Mouse (Mus musculus): ENCODE data around the gene Crybb1. TPM values are rescaled to one million over a fixed set of nuclear protein-coding genes. Genes with fewer than 3 reads are reported as not detected.

The Crybb1 gene
- polyA plus RNA-seq, 1 experiment = not detected

GRCm38 (mm10) chr5:112215291-112215751 lies 40.3 kb upstream of the Crybb1 start:
- Histone ChIP-seq H3K4me3 (replicated peaks) (no peak overlapping the region), H3K27me3 (ENCODE audit: control insufficient read depth) (no peaks in the 10 kb centered on the region), H3K4me1 (ENCODE audit: control insufficient read depth) (no peaks in the 10 kb centered on the region; the same call in 1 of the 2 replicates), H3K9me3 (ENCODE audit: control insufficient read depth, low read length) (peaks cover 11% of the 10 kb centered on the region), H3K36me3 (ENCODE audit: control insufficient read depth) (no peaks in the 10 kb centered on the region)
- TF ChIP-seq GATA1 (IDR thresholded peaks at IDR 0.05; ENCODE audit: low read length) = no peak
- TF ChIP-seq TAL1 (IDR thresholded peaks at IDR 0.05; ENCODE audit: low read length) = no peak

- H3K9me3 ChIP-seq (ENCODE audit: control insufficient read depth, low read length) = peaks cover 9% of the 10 kb centered on the region
- H3K36me3 ChIP-seq (ENCODE audit: control insufficient read depth) = no peaks in the 10 kb centered on the region
- H3K4me3 ChIP-seq (replicated peaks) = no peak overlapping the region
- TF ChIP-seq TAL1 (IDR thresholded peaks at IDR 0.05; ENCODE audit: low read length) (no peak), GATA1 (IDR thresholded peaks at IDR 0.05; ENCODE audit: low read length) (no peak)
- H3K4me1 ChIP-seq (ENCODE audit: control insufficient read depth) = no peaks in the 10 kb centered on the region; the same call in 1 of the 2 replicates
- no peaks in the 10 kb centered on the region; the same call in 1 of the 2 replicates for H3K27me3 ChIP-seq (ENCODE audit: control insufficient read depth)
Observed at GRCm38 (mm10) chr5:112215801-112216251, 39.8 kb upstream of the Crybb1 start.

GRCm38 (mm10) chr5:112216335-112216734 lies 39.3 kb upstream of the Crybb1 start:
- no peaks in the 10 kb centered on the region for H3K36me3 ChIP-seq (ENCODE audit: control insufficient read depth)
- H3K4me1 ChIP-seq (ENCODE audit: control insufficient read depth) = no peaks in the 10 kb centered on the region; the same call in 1 of the 2 replicates
- no peak for TF ChIP-seq GATA1 (IDR thresholded peaks at IDR 0.05; ENCODE audit: low read length)
- no peak for TF ChIP-seq TAL1 (IDR thresholded peaks at IDR 0.05; ENCODE audit: low read length)
- H3K27me3 ChIP-seq (ENCODE audit: control insufficient read depth) = no peaks in the 10 kb centered on the region; the same call in 1 of the 2 replicates
- peaks cover 4% of the 10 kb centered on the region for H3K9me3 ChIP-seq (ENCODE audit: control insufficient read depth, low read length)
- H3K4me3 ChIP-seq (replicated peaks) = no peak overlapping the region

GRCm38 (mm10) chr5:112217031-112217430 lies 38.6 kb upstream of the Crybb1 start:
- no peak overlapping the region for H3K4me3 ChIP-seq (replicated peaks)
- no peaks in the 10 kb centered on the region for H3K36me3 ChIP-seq (ENCODE audit: control insufficient read depth)
- no peak for TF ChIP-seq TAL1 (IDR thresholded peaks at IDR 0.05; ENCODE audit: low read length)
- no peak for TF ChIP-seq GATA1 (IDR thresholded peaks at IDR 0.05; ENCODE audit: low read length)
- no peaks in the 10 kb centered on the region; the same call in 1 of the 2 replicates for H3K4me1 ChIP-seq (ENCODE audit: control insufficient read depth)
- no peaks in the 10 kb centered on the region; the same call in 1 of the 2 replicates for H3K27me3 ChIP-seq (ENCODE audit: control insufficient read depth)
- H3K9me3 ChIP-seq (ENCODE audit: control insufficient read depth, low read length) = no peaks in the 10 kb centered on the region

DNA sequence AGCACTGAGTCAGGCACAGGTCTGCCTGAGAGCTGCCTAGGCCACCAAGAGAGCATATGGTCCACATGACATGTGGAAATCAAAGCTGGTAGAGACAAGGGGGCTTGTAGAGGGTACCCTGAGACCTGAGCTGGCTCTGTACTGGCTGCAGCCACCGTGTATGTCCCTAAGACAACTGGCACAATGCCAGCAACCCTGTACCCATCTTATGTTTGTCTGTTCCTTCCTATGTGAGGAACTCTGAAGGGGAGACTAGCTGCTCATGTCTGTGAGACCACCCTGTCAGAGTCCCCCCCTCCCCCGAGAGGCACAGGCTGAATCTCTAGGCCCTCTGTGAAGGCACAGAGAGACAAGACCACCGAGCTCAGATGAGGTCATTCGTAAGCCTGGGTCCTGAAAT lies 36.9 kb upstream of the Crybb1 start:
- Histone ChIP-seq H3K36me3 (ENCODE audit: control insufficient read depth) (no peaks in the 10 kb centered on the region), H3K4me1 (ENCODE audit: control insufficient read depth) (no peaks in the 10 kb centered on the region; the same call in 1 of the 2 replicates), H3K4me3 (replicated peaks) (no peak overlapping the region), H3K9me3 (ENCODE audit: control insufficient read depth, low read length) (no peaks in the 10 kb centered on the region), H3K27me3 (ENCODE audit: control insufficient read depth) (no peaks in the 10 kb centered on the region; the same call in 1 of the 2 replicates)
- no peak for TF ChIP-seq GATA1 (IDR thresholded peaks at IDR 0.05; ENCODE audit: low read length)
- no peak for TF ChIP-seq TAL1 (IDR thresholded peaks at IDR 0.05; ENCODE audit: low read length)

GRCm38 (mm10) chr5:112219398-112219797 lies 36.2 kb upstream of the Crybb1 start:
- Histone ChIP-seq H3K4me3 (replicated peaks) (no peak overlapping the region), H3K36me3 (ENCODE audit: control insufficient read depth) (no peaks in the 10 kb centered on the region)
- TF ChIP-seq TAL1 (IDR thresholded peaks at IDR 0.05; ENCODE audit: low read length) = no peak
- TF ChIP-seq GATA1 (IDR thresholded peaks at IDR 0.05; ENCODE audit: low read length) = no peak

DNA sequence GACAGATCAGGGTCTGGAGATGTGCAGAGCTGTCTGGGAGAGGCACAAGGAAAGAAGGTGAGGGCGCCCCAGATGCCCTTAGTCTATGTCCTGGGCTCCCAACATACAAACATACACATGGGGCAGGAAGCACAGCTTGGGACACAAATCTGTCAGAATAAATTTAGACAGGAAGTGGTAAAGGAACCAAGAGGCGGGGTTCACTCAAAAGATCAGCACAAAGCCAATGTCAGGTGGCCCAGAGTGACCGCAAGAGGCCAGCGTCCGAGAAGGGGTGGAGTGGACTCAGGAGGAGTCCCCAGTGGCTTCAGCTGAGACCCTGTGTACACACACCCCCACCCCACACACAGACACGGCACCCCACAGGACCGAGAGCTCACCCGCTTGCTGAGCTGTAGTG lies 35.4 kb upstream of the Crybb1 start:
- no peak overlapping the region for H3K4me3 ChIP-seq (replicated peaks)
- no peaks in the 10 kb centered on the region for H3K4me1 ChIP-seq (ENCODE audit: control insufficient read depth)

More at GRCm38 (mm10) chr5:112219398-112219797, 36.2 kb upstream of the Crybb1 start:
- no peaks in the 10 kb centered on the region for H3K9me3 ChIP-seq (ENCODE audit: control insufficient read depth, low read length)
- peaks cover 4% of the 10 kb centered on the region; the same call in 1 of the 2 replicates for H3K27me3 ChIP-seq (ENCODE audit: control insufficient read depth)
- no peaks in the 10 kb centered on the region; the same call in 1 of the 2 replicates for H3K4me1 ChIP-seq (ENCODE audit: control insufficient read depth)

DNA sequence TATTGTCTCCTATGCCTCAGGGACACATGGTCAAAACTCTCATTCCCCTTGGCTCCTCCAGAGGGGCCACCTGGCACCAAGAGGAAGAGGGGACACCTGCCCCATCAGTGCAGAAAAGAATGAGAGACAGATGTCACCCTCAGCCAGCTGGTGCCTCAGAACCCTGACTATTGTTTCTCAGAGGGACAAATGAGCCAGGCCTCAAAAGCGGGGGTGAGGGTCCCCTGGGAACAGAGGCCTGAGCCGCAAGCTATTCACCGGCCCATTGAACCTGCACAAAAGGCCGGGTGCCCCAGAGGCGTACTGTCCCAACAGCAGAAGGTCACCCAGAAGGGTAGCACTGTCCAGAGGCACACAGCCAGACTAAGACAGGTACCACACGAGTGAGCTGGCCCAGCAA lies 30.0 kb upstream of the Crybb1 start:
- Histone ChIP-seq H3K4me3 (replicated peaks) (no peak overlapping the region), H3K4me1 (ENCODE audit: control insufficient read depth) (no peaks in the 10 kb centered on the region), H3K9me3 (ENCODE audit: control insufficient read depth, low read length) (no peaks in the 10 kb centered on the region), H3K27me3 (ENCODE audit: control insufficient read depth) (peaks cover 62% of the 10 kb centered on the region), H3K36me3 (ENCODE audit: control insufficient read depth) (no peaks in the 10 kb centered on the region)
- no peak for TF ChIP-seq GATA1 (IDR thresholded peaks at IDR 0.05; ENCODE audit: low read length)
- no peak for TF ChIP-seq TAL1 (IDR thresholded peaks at IDR 0.05; ENCODE audit: low read length)

More for the DNA sequence above, 35.4 kb upstream of the Crybb1 start:
- Histone ChIP-seq H3K36me3 (ENCODE audit: control insufficient read depth) (no peaks in the 10 kb centered on the region), H3K27me3 (ENCODE audit: control insufficient read depth) (peaks cover 11% of the 10 kb centered on the region), H3K9me3 (ENCODE audit: control insufficient read depth, low read length) (no peaks in the 10 kb centered on the region)
- TF ChIP-seq TAL1 (IDR thresholded peaks at IDR 0.05; ENCODE audit: low read length) = no peak
- no peak for TF ChIP-seq GATA1 (IDR thresholded peaks at IDR 0.05; ENCODE audit: low read length)

DNA sequence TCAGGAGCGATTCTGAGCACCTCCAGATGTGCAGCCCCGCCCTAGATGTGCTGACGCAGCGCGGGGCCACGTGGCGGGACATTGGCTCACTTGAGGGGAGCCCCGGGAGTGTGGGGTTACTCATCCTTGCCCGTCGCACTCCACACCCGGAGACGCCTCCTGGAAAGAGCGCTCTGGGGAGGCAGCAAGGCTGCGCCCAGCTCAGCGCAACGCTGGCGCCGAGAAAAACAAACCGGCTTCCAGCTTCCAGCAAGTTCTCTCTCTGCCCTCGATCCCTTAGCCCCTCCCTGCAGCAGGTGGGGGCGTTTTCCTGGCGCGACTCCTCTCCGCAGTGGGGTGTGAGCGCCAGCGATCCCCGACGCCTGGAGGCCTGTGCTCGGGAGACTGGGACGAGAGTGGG lies 28.3 kb upstream of the Crybb1 start:
- no peak overlapping the region for H3K4me3 ChIP-seq (replicated peaks)
- no peaks in the 10 kb centered on the region for H3K36me3 ChIP-seq (ENCODE audit: control insufficient read depth)
- H3K9me3 ChIP-seq (ENCODE audit: control insufficient read depth, low read length) = no peaks in the 10 kb centered on the region
- no peaks in the 10 kb centered on the region for H3K4me1 ChIP-seq (ENCODE audit: control insufficient read depth)
- H3K27me3 ChIP-seq (ENCODE audit: control insufficient read depth) = peaks cover 76% of the 10 kb centered on the region
- TF ChIP-seq GATA1 (IDR thresholded peaks at IDR 0.05; ENCODE audit: low read length) (no peak), TAL1 (IDR thresholded peaks at IDR 0.05; ENCODE audit: low read length) (no peak)

- H3K36me3 ChIP-seq (ENCODE audit: control insufficient read depth) = no peaks in the 10 kb centered on the region
- peaks cover 76% of the 10 kb centered on the region for H3K27me3 ChIP-seq (ENCODE audit: control insufficient read depth)
- H3K4me3 ChIP-seq (replicated peaks) = no peak overlapping the region
- no peaks in the 10 kb centered on the region for H3K4me1 ChIP-seq (ENCODE audit: control insufficient read depth)
- H3K9me3 ChIP-seq (ENCODE audit: control insufficient read depth, low read length) = no peaks in the 10 kb centered on the region
- no peak for TF ChIP-seq TAL1 (IDR thresholded peaks at IDR 0.05; ENCODE audit: low read length)
Observed at GRCm38 (mm10) chr5:112227898-112228239, 27.7 kb upstream of the Crybb1 start.

Data from erythroblast, embryonic 14.5 days (primary cell).